Mouse (Mus musculus): ENCODE results near the gene Glipr1l3. TPM values are rescaled to one million over a fixed set of nuclear protein-coding genes. Genes with fewer than 3 reads are reported as not detected.
"Not testable (repeated sequence)": the region's sequence is repeated elsewhere in the genome, so short reads cannot be mapped to it uniquely, and the experiment has no call there.

Gene Glipr1l3
- total RNA-seq (2021): not detected
- long read RNA-seq, experiment 1: 0 reads
- long read RNA-seq, experiment 2: 0 reads

DNA sequence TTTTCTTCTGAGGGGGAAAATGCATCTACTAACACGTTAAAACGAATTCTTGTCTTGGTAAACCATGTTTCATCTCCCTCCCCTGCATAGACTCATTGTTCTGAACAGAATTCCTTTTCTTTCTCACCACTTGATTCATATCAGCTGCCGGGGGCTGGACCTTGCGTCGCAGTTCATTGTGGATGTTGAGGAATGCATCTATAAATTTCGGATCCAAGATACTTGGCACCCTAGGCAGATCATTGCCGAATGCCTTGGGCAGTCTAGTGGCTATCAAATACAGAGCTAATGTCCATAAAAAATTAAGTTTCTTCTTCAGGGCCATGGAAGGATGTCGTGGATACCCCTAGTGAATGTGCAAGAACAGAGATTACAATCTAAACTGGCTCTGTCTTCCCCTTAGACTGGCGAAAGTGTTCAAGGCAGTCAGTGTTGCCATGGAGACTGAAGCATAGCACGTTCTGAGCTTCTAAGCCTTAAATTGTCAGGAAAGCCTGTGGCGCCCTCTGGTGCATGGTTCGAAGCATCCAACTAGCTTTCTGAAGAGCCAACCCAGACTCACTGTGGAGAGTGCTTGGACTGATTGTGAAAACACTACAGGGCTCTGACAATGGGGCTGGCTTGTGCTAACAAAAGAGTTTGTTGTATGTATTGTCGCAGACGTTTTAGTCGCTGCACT lies at the start of gene Glipr1l3:
Glipr1l3 (minus strand) TSS at position 446 of the 679 bp plus-strand sequence.
- DNase-seq: peak; percentile 35 to 40

DNA sequence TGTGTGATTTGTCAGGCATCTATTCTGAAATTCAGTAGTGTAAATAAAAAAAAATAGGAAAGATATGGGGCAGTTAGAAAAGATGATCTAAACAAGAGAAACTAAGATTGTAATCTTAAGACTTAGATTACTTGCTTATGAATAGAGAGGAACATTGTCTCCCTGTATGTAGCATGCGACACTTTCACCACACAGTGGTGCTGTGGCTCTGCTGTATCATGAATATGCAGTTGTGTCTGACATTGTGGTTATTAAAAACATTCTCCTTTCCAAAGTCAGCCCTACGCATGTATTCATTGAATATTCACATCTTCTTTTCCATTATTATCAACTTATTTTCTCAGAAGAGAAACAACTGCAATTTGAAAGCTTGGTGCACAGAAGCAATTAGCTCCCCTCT lies 43.3 kb upstream of the Glipr1l3 start:
- no peak for DNase-seq

DNA sequence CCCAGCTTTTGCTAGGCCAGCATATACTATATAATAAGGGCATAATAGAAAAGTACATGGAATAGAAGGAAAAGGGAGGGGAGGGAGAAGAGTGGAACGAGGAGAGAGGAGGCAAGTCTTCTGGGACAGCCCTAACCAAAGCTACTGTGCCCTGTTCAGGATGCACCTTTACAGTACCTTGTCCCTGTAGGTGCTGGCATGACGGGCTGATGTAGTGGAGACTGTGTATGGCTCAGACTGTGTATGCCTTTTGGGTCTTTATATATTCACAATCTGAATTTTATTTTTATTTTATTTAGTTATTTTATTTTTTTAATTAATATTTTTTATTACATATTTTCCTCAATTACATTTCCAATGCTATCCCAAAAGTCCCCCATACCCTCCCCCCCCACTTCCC lies 33.8 kb upstream of the Glipr1l3 start:
- not testable (repeated sequence) for DNase-seq

DNA sequence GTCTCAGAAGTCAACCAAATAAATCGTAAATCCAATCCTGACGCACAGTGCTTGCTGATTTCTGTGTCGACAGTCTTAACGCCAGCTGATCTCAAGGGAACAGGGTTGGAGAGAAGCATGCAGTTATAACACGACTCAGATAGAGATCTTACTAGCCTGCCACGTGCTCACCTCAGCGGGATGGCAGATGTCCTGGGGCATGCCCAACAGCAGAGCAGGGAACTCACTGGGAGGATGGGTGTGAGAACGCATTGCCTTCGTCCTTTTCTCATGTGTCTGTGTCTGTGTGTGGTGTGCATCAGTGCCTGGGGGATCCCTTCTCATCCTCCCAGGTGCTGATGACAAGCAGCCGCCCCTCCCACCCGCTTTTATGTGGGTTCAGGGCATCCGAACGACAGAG lies 16.9 kb upstream of the Glipr1l3 start:
- not testable (repeated sequence) for DNase-seq

GRCm38 (mm10) chr10:112163168-112163766 lies 3.1 kb upstream of the Glipr1l3 start, which contains the start of gene Caps2:
Caps2 (plus strand) TSS chr10:112163621.
- DNase-seq: no peak

DNA sequence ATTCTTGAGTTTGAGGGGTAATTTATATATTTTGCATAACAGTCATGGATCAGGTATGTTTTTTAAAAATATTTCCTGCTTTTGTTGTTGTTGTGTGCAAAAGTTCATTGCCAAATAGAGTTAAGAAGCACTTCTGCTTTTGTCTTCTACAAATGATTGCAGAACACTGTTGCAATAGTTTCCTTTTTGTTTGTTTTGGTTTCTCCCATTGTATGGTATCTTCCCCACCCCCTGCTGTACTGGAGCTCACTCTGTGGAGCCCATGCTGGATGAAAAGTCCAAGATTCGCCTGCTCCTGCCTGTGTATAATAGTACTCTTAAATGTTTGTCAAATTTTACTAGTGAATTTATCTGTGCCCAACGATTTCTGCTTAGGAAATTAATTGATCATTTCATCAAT lies 20.3 kb downstream of the Glipr1l3 start:
- no peak for DNase-seq

- DNase-seq: no peak
These were observed 21.2 kb downstream of the Glipr1l3 start for GRCm38 (mm10) chr10:112138871-112139430.

GRCm38 (mm10) chr10:112138050-112138870 lies 21.9 kb downstream of the Glipr1l3 start:
- peak; percentile 1 to 14 for DNase-seq

- DNase-seq: no peak
These were observed 27.9 kb downstream of the Glipr1l3 start for GRCm38 (mm10) chr10:112132194-112132593.

DNA sequence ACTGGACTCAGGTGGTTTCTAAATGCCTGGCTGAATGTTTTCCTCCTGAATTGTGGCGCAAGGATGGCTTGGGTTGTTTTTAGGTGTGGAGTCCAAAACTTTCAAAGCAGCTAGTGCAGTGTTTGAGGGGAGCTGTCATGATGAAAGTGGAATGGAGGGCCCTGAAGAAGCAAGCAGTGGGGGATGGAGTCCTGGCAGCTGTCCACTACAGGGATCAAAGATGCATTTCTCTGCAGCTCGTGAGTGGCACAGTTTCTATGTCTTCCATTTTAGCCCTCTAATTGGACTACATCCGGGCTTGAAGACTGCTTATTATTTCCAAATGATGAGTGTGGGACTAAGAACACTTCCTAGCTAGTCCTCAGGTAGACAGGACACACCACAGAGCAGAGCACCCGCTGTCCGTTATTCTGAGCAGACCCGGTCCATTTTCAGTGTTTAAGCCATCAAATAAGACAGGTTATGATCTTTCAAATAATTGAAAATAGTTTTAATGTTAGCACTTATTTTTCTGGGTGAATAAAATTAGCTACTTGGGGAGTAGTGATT lies 32.4 kb downstream of the Glipr1l3 start:
- not testable (repeated sequence) for DNase-seq

DNA sequence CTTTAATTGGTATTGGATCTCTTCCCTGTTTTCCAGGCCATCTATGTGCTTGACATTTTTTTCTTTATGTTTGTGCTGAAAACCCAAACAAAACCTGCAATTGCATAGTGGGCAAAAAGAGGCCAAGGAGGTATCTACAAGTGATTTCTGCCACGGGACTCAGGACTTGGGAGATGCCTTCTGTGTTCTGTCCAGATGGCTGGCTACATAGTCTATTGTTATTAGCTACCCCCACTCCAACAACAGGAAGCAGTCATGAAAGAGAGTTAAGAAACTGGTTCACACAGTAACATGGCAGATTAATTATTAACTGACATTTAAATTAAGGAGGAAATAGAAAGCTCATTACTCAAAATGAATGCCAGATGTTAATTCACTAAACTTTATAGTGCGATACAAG lies 35.0 kb downstream of the Glipr1l3 start:
- not testable (repeated sequence) for DNase-seq

DNA sequence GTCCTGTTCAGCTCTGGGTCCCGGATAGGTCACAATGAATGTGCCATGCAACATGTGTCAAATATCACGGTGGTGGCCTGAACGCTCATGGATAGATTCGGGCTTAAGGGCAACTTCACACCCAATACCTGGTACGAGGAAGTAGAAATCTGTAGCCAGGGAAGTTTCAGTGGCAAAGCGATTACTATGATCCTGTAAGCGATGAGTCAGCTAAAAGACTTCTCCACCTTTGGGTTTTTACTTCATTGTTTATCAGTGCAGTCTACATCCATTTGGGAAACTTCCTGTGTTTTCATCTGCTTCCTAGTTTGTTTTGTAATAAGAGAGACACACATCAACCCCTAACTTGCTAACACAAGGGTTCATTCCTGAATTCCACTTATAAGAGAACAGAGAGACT lies 49.7 kb downstream of the Glipr1l3 start:
- no peak for DNase-seq

- DNase-seq: peak; percentile 4 to 69
These were observed 54.3 kb downstream of the Glipr1l3 start for GRCm38 (mm10) chr10:112105785-112106184.

Other genes starting within 250 kb of the Glipr1l3 start
- gene Krr1, start 187.7 kb downstream of the Glipr1l3 start, total RNA-seq (2021): 10 to 100 TPM; 26.8 to 31.6 TPM
- 1 to 10 TPM; 1.1 to 1.7 TPM for gene Glipr1, start 157.7 kb downstream of the Glipr1l3 start, total RNA-seq (2021)
- gene Glipr1l1, start 100.1 kb downstream of the Glipr1l3 start, total RNA-seq (2021): not detected
- gene Glipr1l2, start 77.0 kb downstream of the Glipr1l3 start, total RNA-seq (2021): not detected
- gene Caps2, start 3.3 kb upstream of the Glipr1l3 start, total RNA-seq (2021): not detected
- gene Kcnc2, start 110.8 kb upstream of the Glipr1l3 start, total RNA-seq (2021): under 1 TPM; 0.32 to 0.41 TPM

All from heart, adult 18-20 months (tissue).